Mouse (Mus musculus) right cerebral cortex, postnatal 36 days (tissue): ENCODE measurements around the gene Tagap.
"Not testable (repeated sequence)": the region's sequence is repeated elsewhere in the genome, so short reads cannot be mapped to it uniquely, and the experiment has no call there.

Source experiments
- DNase-seq, 2 experiments: peaks; one replicate each; pipeline ENCODE4 v3.0.0; 2022; ENCODE audit warnings: low spot score in 2 of 2, mixed read lengths in 1 of 2

Tagap gene

GRCm38 (mm10) chr17:7914596-7915227 is 11.1 kb upstream of the Tagap start:
- DNase-seq: no peak

- DNase-seq: no peak
Observed at GRCm38 (mm10) chr17:7915791-7916190, 10.0 kb upstream of the Tagap start.

GRCm38 (mm10) chr17:7916782-7917574 is 8.8 kb upstream of the Tagap start:
- DNase-seq: no peak

GRCm38 (mm10) chr17:7918355-7918754 is 7.4 kb upstream of the Tagap start:
- no peak for DNase-seq

- no peak for DNase-seq
Observed at GRCm38 (mm10) chr17:7919209-7919608, 6.6 kb upstream of the Tagap start.

GRCm38 (mm10) chr17:7922564-7922963 is 3.2 kb upstream of the Tagap start:
- no peak for DNase-seq

GRCm38 (mm10) chr17:7924185-7924725 is 1.5 kb upstream of the Tagap start:
- no peak for DNase-seq

- DNase-seq: peak; percentile 30 to 40
Observed at GRCm38 (mm10) chr17:7927582-7928535, 2.1 kb downstream of the Tagap start.

- no peak for DNase-seq
Observed at GRCm38 (mm10) chr17:7928662-7929061, 2.9 kb downstream of the Tagap start.

GRCm38 (mm10) chr17:7929279-7929678 is 3.5 kb downstream of the Tagap start:
- no peak for DNase-seq

GRCm38 (mm10) chr17:7931096-7931990 is 5.5 kb downstream of the Tagap start:
- no peak for DNase-seq

GRCm38 (mm10) chr17:7932121-7932520 is 6.3 kb downstream of the Tagap start:
- not testable (repeated sequence) for DNase-seq

- DNase-seq: peak; percentile 12 to 20
Observed at GRCm38 (mm10) chr17:7939640-7940039, 13.8 kb downstream of the Tagap start.

- peak; percentile 77 to 82 for DNase-seq
Observed at GRCm38 (mm10) chr17:7945117-7946052, 19.6 kb downstream of the Tagap start, which contains the start of gene Rsph3a. Gene Rsph3a, plus strand, starts transcription at chr17:7945614.

GRCm38 (mm10) chr17:7946053-7946627 is 20.3 kb downstream of the Tagap start:
- DNase-seq: not testable (repeated sequence)

- not testable (repeated sequence) for DNase-seq
Observed at GRCm38 (mm10) chr17:7951333-7951732, 25.5 kb downstream of the Tagap start.

GRCm38 (mm10) chr17:7957242-7957641 is 31.4 kb downstream of the Tagap start:
- not testable (repeated sequence) for DNase-seq

GRCm38 (mm10) chr17:7963333-7963732 is 37.5 kb downstream of the Tagap start:
- not testable (repeated sequence) for DNase-seq

GRCm38 (mm10) chr17:7964398-7964797 is 38.6 kb downstream of the Tagap start:
- DNase-seq: not testable (repeated sequence)
